Mouse (Mus musculus) thymus, postnatal 0 days (tissue): ENCODE results near the gene Mphosph6. TPM values are rescaled to one million over a fixed set of nuclear protein-coding genes. Genes with fewer than 3 reads are reported as not detected.

Source experiments
- DNase-seq: peaks from one replicate; pipeline ENCODE4 v3.0.0-alpha.2; 2015; ENCODE audit warnings: low spot score
- polyA plus RNA-seq: library from polyadenylated mRNA; unstranded; fragments of >200 nt; fragmentation: Nextera tagmentation; extraction: Ambion mirVana; gene quantifications from 2 replicates; pipeline ENCODE4 v1.2.1, GENCODE M21; 2015

Mphosph6 gene
- 47.0 and 49.4 TPM in 2 replicates for polyA plus RNA-seq

GRCm38 (mm10) chr8:117801443-117802298 is at the start of gene Mphosph6:
Mphosph6 (minus strand) TSS chr8:117801943.
- peak; percentile 99 for DNase-seq

DNA sequence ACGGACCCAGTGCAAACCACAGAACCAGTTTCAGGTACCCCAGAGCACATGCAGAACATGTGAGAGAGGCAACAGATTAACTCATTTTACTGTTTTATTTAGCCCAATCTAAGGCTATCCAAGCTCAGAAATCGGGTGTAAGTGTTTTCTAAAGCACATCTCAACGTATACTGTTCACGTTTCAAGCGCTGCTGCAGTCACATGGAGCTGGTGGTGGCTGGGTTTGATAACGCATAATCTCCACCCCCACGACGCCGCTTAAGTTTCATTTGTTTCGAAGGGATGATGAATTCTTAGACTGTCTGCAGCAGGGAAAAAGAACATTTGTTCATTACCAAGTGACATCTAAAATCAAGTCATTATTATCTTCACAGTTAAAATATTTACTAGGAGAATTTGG is 48.7 kb upstream of the Mphosph6 start:
- no peak for DNase-seq

DNA sequence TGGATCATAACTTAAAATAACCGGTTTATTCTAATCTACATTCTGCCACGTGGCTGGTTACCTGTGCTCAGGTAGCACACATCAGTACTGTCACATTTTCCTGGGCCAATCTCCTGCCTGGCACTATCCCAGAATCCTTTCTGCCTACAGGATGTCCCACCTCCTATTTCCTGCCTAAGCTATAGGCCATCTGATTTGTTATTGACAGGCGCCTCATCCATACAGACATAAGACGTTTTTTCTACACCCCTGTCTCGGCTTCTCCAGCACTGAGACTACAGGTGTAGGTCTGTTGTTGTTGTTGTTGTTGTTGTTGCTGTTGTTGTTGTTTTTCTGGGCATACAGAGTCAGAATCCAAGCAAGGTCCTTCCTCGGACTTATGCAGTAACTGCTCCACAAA is 46.1 kb upstream of the Mphosph6 start:
- no peak for DNase-seq

- no peak for DNase-seq
Observed at GRCm38 (mm10) chr8:117843694-117844093, 42.0 kb upstream of the Mphosph6 start.

GRCm38 (mm10) chr8:117813524-117813923 is 11.8 kb upstream of the Mphosph6 start:
- no peak for DNase-seq

DNA sequence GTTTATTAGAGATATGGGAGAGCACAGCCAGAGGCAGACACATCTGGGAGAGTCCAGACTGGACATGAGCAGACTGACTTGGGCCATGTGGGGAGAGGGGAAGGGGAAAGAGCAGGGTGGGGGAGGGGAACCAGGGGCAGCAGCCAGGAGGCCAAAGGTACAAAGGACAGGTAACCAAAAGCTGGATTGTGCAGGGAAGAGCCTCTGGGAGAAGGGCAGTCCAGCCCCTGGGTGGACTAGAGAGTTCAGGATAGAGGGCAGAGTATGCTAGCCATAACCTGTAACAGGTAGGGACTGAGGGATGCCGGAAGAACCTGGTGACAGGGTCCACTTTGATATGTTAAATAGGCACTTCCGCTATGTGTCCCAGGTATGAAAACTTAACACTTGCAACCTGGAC is 8.9 kb upstream of the Mphosph6 start:
- DNase-seq, result no peak

GRCm38 (mm10) chr8:117805419-117805818 is 3.7 kb upstream of the Mphosph6 start:
- DNase-seq, result no peak

DNA sequence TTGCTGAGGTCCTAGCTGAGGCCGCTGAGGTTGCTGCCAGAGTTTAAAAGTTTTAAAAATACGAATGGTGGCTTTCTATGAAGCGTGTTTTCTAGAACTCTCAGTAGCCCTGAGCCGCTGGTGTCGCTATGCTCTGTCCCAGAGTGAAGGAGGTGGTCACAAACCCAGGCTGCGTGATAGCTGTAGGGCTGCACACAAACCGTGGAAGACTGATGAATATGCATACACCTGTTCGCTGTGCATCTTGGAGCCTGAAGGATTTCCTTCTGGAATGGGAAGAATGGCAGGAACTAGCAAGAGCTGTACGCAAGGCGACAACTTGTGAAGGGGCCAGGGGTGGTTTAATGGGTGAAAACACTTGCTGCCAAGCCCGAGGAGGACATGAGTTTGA is 551 bp upstream of the Mphosph6 start:
- DNase-seq, result no peak

DNA sequence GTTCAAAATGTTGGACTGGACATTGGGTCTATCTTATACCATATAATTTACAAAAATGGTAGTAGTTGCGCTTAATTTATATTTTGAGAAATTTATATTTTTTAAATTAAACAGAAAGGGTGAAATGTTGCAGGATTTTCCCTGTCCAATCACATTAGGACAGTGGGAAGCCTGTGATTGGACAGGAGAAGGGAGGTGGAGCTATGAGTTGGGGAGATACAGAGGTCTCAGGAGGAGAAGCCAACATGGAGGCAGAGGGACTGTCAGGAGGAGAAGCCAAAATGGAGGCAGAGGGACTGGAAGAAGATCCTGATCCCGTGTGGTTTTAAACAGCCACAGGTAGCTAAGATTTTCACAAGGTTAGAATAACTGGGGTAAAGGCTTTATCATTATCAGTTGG is 3.7 kb downstream of the Mphosph6 start:
- no peak for DNase-seq

DNA sequence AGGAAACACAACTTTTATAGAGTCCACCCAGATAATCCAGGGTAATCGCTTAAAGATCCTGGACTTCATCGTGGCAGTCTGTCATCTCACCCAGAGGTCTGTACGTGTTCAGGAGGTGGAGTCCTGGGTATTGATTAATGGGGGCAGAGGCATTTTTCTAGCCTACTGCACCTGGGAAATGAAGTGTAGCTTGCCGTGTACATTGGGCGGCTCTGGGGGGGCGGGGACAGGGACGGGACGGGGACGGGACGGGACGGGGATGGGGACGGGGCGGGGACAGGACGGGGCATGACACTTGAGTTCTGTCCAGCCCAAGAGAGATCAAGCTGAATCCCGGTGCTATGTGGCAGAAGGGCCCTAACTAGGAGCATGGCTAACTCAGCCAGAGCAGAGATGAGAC is 5.3 kb downstream of the Mphosph6 start:
- DNase-seq, result no peak

DNA sequence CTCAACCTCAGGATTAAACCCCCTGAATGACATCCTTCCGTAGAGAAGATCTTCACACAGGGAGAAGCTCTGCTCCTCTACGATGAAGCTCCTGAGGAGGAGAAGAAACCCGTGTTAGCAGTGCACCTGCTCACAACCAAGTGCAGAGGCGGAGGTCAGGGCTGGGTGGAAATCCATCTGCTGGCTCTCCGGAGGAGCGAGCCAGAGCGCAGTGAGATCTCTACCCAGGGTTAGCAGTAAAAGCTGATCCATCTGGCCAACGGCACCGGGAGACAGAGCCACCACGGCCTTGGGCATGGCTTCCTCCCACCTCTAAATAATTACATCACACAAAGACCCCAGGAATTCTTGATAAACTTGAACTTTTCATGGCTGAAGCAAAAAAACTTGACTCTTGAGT is 7.2 kb downstream of the Mphosph6 start:
- DNase-seq, result no peak

DNA sequence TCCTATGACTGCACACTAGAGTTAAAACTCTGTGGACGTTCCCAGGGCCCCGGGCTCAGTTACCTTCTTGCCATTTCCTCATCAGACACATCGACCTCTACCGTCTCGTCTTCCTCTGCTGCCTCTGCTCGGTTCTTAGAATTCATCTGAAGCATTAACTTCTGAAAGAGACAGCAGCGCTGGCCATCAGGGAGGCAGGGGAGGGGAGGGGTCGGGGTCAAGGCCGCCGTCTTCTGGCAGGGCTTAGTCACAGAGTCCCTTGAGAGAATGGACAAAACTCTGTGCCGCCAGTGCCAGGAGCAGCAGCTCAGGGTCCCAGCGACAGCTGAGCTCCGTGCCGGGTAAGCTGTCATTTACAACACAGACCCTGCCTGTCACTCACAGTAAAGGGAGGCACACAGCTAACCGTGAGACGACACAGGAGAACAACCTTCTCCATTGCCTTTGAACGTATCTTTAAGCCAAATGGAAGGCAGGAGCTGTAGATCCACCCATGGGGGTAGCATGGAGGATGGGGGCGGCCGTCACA is 9.1 kb downstream of the Mphosph6 start:
- no peak for DNase-seq

DNA sequence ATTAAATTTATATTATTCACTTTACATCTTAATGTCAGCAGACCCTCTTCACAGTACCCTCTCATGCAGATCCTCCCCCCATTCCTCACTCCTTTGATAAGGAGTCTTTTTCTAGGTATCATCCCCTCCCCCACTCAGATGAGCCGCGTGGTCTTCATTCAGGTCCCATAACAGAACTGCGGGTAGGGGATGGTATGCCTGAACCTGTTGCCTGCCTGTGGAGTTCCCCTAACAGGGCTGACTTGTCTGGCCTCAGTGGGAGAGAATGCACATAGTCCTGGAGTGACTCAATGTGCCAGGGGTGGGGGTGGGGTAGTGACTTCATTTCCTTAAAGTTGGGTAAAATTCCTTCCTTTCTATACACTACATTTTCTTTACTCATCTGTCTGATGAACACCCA is 15.3 kb downstream of the Mphosph6 start:
- DNase-seq, result no peak

GRCm38 (mm10) chr8:117783021-117783420 is 18.7 kb downstream of the Mphosph6 start:
- no peak for DNase-seq

GRCm38 (mm10) chr8:117781375-117782129 is 20.2 kb downstream of the Mphosph6 start:
- no peak for DNase-seq

DNA sequence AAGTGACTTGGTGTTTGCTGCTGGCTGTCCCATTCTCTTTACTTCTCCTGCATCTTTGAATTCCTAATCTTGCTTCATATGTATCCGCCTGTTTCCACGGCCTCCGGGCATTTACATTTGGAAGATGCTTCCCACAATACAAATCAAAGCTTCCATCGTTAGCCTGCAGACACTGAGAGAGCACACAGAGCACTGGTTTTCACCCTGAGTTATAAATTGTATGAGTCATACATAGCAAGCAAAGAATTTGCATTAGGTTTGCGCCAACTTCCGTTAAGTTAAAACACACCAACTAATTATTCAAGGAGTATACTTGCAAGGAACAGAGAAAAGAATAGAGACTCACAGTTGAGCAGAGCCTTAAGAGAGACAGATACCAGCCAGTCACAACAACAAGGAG is 22.4 kb downstream of the Mphosph6 start:
- no peak for DNase-seq

GRCm38 (mm10) chr8:117778531-117779322 is 23.0 kb downstream of the Mphosph6 start:
- no peak for DNase-seq

DNA sequence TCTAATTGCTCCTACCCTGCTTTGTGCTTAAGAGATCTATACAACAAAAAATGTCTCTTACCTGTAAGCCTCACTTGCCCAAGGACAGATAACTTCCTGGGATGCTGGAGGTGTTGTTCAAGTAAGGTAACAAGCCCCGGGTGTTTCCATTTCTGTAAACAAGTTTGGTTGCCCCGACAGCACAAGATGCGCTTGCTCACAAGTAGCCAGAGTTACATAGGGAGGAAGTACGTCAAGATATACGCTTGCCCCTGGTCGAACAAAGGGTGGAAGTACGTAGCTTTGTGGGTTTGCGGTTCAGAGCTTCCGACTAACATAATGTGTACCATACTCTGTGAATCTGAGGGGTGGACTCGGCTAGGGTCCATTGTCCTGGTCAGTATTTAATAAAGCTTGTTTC is 25.7 kb downstream of the Mphosph6 start:
- peak; percentile 9 for DNase-seq

GRCm38 (mm10) chr8:117775626-117776025 is 26.1 kb downstream of the Mphosph6 start:
- DNase-seq, result no peak

GRCm38 (mm10) chr8:117772597-117772996 is 29.1 kb downstream of the Mphosph6 start:
- DNase-seq, result peak; percentile 46

- peak; percentile 61 for DNase-seq
Observed at GRCm38 (mm10) chr8:117772126-117772525, 29.6 kb downstream of the Mphosph6 start.
